ENCODE assay signal across 21 mouse cellular contexts in the genomic region with DNA sequence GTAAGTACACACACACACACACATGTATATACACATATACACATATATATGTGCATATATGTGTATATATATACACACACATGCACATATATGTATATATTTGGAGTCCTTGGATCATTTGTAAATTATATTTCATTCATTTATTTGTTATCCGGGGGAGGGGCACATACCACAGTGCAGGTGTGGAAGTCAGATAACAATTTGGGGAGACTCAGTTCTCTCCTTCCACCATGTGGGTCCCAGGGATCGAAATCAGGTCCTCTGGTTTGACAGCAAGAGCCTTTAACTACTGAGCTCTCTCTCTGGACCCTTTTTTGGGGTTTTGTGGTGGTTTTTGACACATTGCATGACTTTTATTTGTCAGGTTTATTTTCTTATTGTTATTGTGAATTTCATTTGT.
DNase-seq lines count a peak whose midpoint lies in the region; ATAC-seq and TF ChIP-seq lines count a peak whose summit lies in the region.
"Had no signal": no experiment of that assay in that cellular context is flagged by ENCODE, and none has a peak within 500 bp of the region (broad histone marks: within the 10 kb centered on the region; RNA-seq: fewer than 3 reads in every experiment).

No protein-coding gene starts in this region.

- H3K4me1 ChIP-seq in midbrain, embryonic 11.5 days (ENCODE audit: control insufficient read depth, insufficient read depth, low read length), result no peaks in the 10 kb centered on the region
- H3K4me1 ChIP-seq in midbrain, postnatal 0 days (ENCODE audit: insufficient read depth, low read length), result no peaks in the 10 kb centered on the region
- H3K4me1 ChIP-seq in liver, embryonic 13.5 days (replicated peaks), result peaks cover 72% of the 10 kb centered on the region
- H3K4me1 ChIP-seq in liver, postnatal 0 days (ENCODE audit: insufficient read depth), result peaks cover 24% of the 10 kb centered on the region
- H3K4me1 ChIP-seq in kidney, adult 2 months (ENCODE audit: control insufficient read depth, insufficient read depth, low read length), result no peaks in the 10 kb centered on the region
- H3K4me1 ChIP-seq in forebrain, postnatal 0 days (ENCODE audit: insufficient read depth), result no peaks in the 10 kb centered on the region
- H3K4me1 ChIP-seq: embryonic facial prominence, embryonic 12.5 days; heart, embryonic 12.5 days; hindbrain, embryonic 15.5 days had no signal

- no peak overlapping the region for H3K27ac ChIP-seq in midbrain, embryonic 11.5 days (ENCODE audit: low read depth, low read length)
- H3K27ac ChIP-seq in midbrain, postnatal 0 days (ENCODE audit: low read depth, low read length), result no peak overlapping the region
- peak overlapping the region; percentile 73 for H3K27ac ChIP-seq in liver, embryonic 13.5 days
- peak overlapping the region; percentile 2; the same call in 1 of the 2 replicates for H3K27ac ChIP-seq in liver, postnatal 0 days (ENCODE audit: low read depth)
- no peak overlapping the region for H3K27ac ChIP-seq in layer of hippocampus, adult 2 months
- no peak overlapping the region for H3K27ac ChIP-seq in kidney, adult 2 months (ENCODE audit: insufficient read depth, low read depth, low read length)
- no peak overlapping the region for H3K27ac ChIP-seq in forebrain, postnatal 0 days (ENCODE audit: low read depth, low read length)
- H3K27ac ChIP-seq: embryonic facial prominence, embryonic 12.5 days; forebrain, embryonic 12.5 days; gastrocnemius, adult 2 months; hindbrain, embryonic 15.5 days had no signal

- no peak for ATAC-seq in midbrain, embryonic 11.5 days (ENCODE audit: low FRiP score)
- no peak for ATAC-seq in midbrain, postnatal 0 days (ENCODE audit: low FRiP score)
- ATAC-seq in liver, embryonic 13.5 days (ENCODE audit: low read depth), result no peak
- ATAC-seq in liver, postnatal 0 days, result no peak
- ATAC-seq in forebrain, postnatal 0 days, result no peak
- ATAC-seq: activated CD4-positive, CD25-positive, alpha-beta regulatory T cell, adult 4 months; forebrain, embryonic 16.5 days; Patski had no signal

- DNase-seq in midbrain, embryonic 11.5 days (ENCODE audit: low spot score, missing footprints), result peak; percentile 51
- no peak for DNase-seq in midbrain, postnatal 0 days (ENCODE audit: low spot score)
- peak; percentile 63 for DNase-seq in liver, embryonic 13.5 days
- DNase-seq in liver, postnatal 0 days, result no peak
- DNase-seq in layer of hippocampus, adult 2 months (ENCODE audit: low spot score in 2 of 2), result no peak
- no peak for DNase-seq in kidney, adult 2 months
- DNase-seq in forebrain, postnatal 0 days, result no peak
- DNase-seq: adrenal gland, postnatal 25 days; cerebellum, adult 11 months; cerebellum, adult 8-10 months; cerebellum, postnatal 25 days; gastrocnemius, adult 2 months; gastrocnemius, postnatal 25 days; heart, postnatal 36 days had no signal

- TF ChIP-seq POLR2A in kidney, adult 2 months (IDR thresholded peaks at IDR 0.05; ENCODE audit: low read depth, low read length), result no peak

- H3K27me3 ChIP-seq in midbrain, embryonic 11.5 days (ENCODE audit: control insufficient read depth, insufficient read depth, low read length), result no peaks in the 10 kb centered on the region
- no peaks in the 10 kb centered on the region for H3K27me3 ChIP-seq in midbrain, postnatal 0 days (ENCODE audit: insufficient read depth, low read length)
- no peaks in the 10 kb centered on the region for H3K27me3 ChIP-seq in liver, embryonic 13.5 days
- no peaks in the 10 kb centered on the region for H3K27me3 ChIP-seq in liver, postnatal 0 days (ENCODE audit: insufficient read depth, low read length)
- H3K27me3 ChIP-seq in kidney, adult 2 months (replicated peaks; ENCODE audit: control insufficient read depth, insufficient read depth, low read length), result no peaks in the 10 kb centered on the region
- no peaks in the 10 kb centered on the region for H3K27me3 ChIP-seq in forebrain, postnatal 0 days (ENCODE audit: insufficient read depth, low read length)
- H3K27me3 ChIP-seq: embryonic facial prominence, embryonic 12.5 days; heart, embryonic 12.5 days; hindbrain, embryonic 15.5 days; Patski had no signal

- no peak overlapping the region for H3K4me3 ChIP-seq in midbrain, embryonic 11.5 days (ENCODE audit: low read depth, low read length)
- H3K4me3 ChIP-seq in midbrain, postnatal 0 days (ENCODE audit: low read depth, low read length), result no peak overlapping the region
- H3K4me3 ChIP-seq in liver, embryonic 13.5 days (replicated peaks), result no peak overlapping the region
- H3K4me3 ChIP-seq in liver, postnatal 0 days (ENCODE audit: low read depth, low read length), result no peak overlapping the region
- H3K4me3 ChIP-seq in layer of hippocampus, adult 2 months, result no peak overlapping the region
- no peak overlapping the region for H3K4me3 ChIP-seq in kidney, adult 2 months (ENCODE audit: insufficient read depth, low read depth, low read length)
- no peak overlapping the region for H3K4me3 ChIP-seq in forebrain, postnatal 0 days (ENCODE audit: low read depth, low read length)
- H3K4me3 ChIP-seq: embryonic facial prominence, embryonic 12.5 days; forebrain, embryonic 12.5 days; gastrocnemius, adult 2 months; heart, embryonic 12.5 days; hindbrain, embryonic 15.5 days had no signal

- H3K9ac ChIP-seq in midbrain, embryonic 11.5 days (ENCODE audit: low read length), result no peak overlapping the region
- H3K9ac ChIP-seq in midbrain, postnatal 0 days (replicated peaks; ENCODE audit: low read length, poor library complexity, severe bottlenecking), result no peak overlapping the region
- no peak overlapping the region; the same call in 1 of the 2 replicates for H3K9ac ChIP-seq in liver, embryonic 13.5 days
- H3K9ac ChIP-seq in liver, postnatal 0 days (replicated peaks), result no peak overlapping the region
- H3K9ac ChIP-seq in forebrain, postnatal 0 days, result no peak overlapping the region
- H3K9ac ChIP-seq: embryonic facial prominence, embryonic 12.5 days; forebrain, embryonic 12.5 days; heart, embryonic 12.5 days; hindbrain, embryonic 15.5 days had no signal

- 84% methylated on average over 2 of the region's 2 CpGs for WGBS in midbrain, embryonic 11.5 days
- 92% methylated on average over 2 of the region's 2 CpGs for WGBS in midbrain, postnatal 0 days
- 20% methylated on average over 2 of the region's 2 CpGs for WGBS in liver, embryonic 13.5 days (ENCODE audit: insufficient replicate concordance)
- WGBS in liver, postnatal 0 days (ENCODE audit: insufficient replicate concordance), result 52% methylated on average over 2 of the region's 2 CpGs
- WGBS in kidney, adult 2 months, result 87% methylated on average over 2 of the region's 2 CpGs
- WGBS in forebrain, postnatal 0 days, result 88% methylated on average over 2 of the region's 2 CpGs

- peak; percentile 87 for TF ChIP-seq EP300 in liver, postnatal 0 days (IDR thresholded peaks at IDR 0.05; ENCODE audit: low read depth)

- TF ChIP-seq CTCF in midbrain, postnatal 0 days (IDR thresholded peaks at IDR 0.05), result no peak
- TF ChIP-seq CTCF in liver, postnatal 0 days (IDR thresholded peaks at IDR 0.05; ENCODE audit: low read depth), result no peak
- no peak for TF ChIP-seq CTCF in layer of hippocampus, adult 2 months (conservative IDR thresholded peaks at IDR 0.05)
- no peak for TF ChIP-seq CTCF in kidney, adult 2 months (conservative IDR thresholded peaks at IDR 0.05; ENCODE audit: insufficient read depth, insufficient read length, low read depth, low read length)
- no peak for TF ChIP-seq CTCF in forebrain, postnatal 0 days (IDR thresholded peaks at IDR 0.05; ENCODE audit: low read depth)

- no peaks in the 10 kb centered on the region for H3K36me3 ChIP-seq in midbrain, embryonic 11.5 days (ENCODE audit: control insufficient read depth, insufficient read depth, low read length)
- H3K36me3 ChIP-seq in midbrain, postnatal 0 days (ENCODE audit: insufficient read depth, low read length), result no peaks in the 10 kb centered on the region
- no peaks in the 10 kb centered on the region for H3K36me3 ChIP-seq in liver, embryonic 13.5 days
- H3K36me3 ChIP-seq in liver, postnatal 0 days (replicated peaks; ENCODE audit: insufficient read depth, low read length), result no peaks in the 10 kb centered on the region
- no peaks in the 10 kb centered on the region for H3K36me3 ChIP-seq in kidney, adult 2 months (ENCODE audit: control insufficient read depth, insufficient read depth, low read length)
- no peaks in the 10 kb centered on the region for H3K36me3 ChIP-seq in forebrain, postnatal 0 days (ENCODE audit: insufficient read depth)
- H3K36me3 ChIP-seq: embryonic facial prominence, embryonic 12.5 days; forebrain, embryonic 12.5 days; heart, embryonic 12.5 days; hindbrain, embryonic 15.5 days had no signal

- H3K9me3 ChIP-seq in midbrain, embryonic 11.5 days (ENCODE audit: control insufficient read depth, low read length), result no peaks in the 10 kb centered on the region
- no peaks in the 10 kb centered on the region for H3K9me3 ChIP-seq in midbrain, postnatal 0 days (ENCODE audit: low read length)
- no peaks in the 10 kb centered on the region for H3K9me3 ChIP-seq in liver, embryonic 13.5 days (replicated peaks)
- no peaks in the 10 kb centered on the region for H3K9me3 ChIP-seq in liver, postnatal 0 days (ENCODE audit: low read length)
- no peaks in the 10 kb centered on the region for H3K9me3 ChIP-seq in forebrain, postnatal 0 days (ENCODE audit: low read length)
- H3K9me3 ChIP-seq: embryonic facial prominence, embryonic 12.5 days; forebrain, embryonic 12.5 days; heart, embryonic 12.5 days; hindbrain, embryonic 15.5 days had no signal

- H3K4me2 ChIP-seq in midbrain, embryonic 11.5 days, result no peak overlapping the region
- no peak overlapping the region for H3K4me2 ChIP-seq in midbrain, postnatal 0 days (ENCODE audit: low read depth, low read length, poor library complexity, severe bottlenecking)
- H3K4me2 ChIP-seq in liver, embryonic 13.5 days, result no peak overlapping the region
- H3K4me2 ChIP-seq in liver, postnatal 0 days (ENCODE audit: low read depth, low read length), result no peak overlapping the region
- H3K4me2 ChIP-seq in forebrain, postnatal 0 days (ENCODE audit: low read depth), result no peak overlapping the region
- H3K4me2 ChIP-seq: embryonic facial prominence, embryonic 12.5 days; forebrain, embryonic 12.5 days; heart, embryonic 12.5 days; hindbrain, embryonic 15.5 days had no signal

Comparison
In these comparisons a context has a peak if more than half of its experiments do, and no peak if none do; other contexts are left out.
1. DNase-seq: peak in midbrain, embryonic 11.5 days (single experiment) and liver, embryonic 13.5 days (single experiment); none in midbrain, postnatal 0 days (single experiment), liver, postnatal 0 days (single experiment), layer of hippocampus, adult 2 months (0 of 2), kidney, adult 2 months (single experiment) and forebrain, postnatal 0 days (single experiment).
2. H3K27ac ChIP-seq: peak in liver, embryonic 13.5 days (single experiment) and liver, postnatal 0 days (single experiment); none in midbrain, embryonic 11.5 days (single experiment), midbrain, postnatal 0 days (single experiment), layer of hippocampus, adult 2 months (single experiment), kidney, adult 2 months (single experiment) and forebrain, postnatal 0 days (single experiment).